Mouse (Mus musculus) lung, adult 2 months (tissue): Measurements from ENCODE around the gene Slco3a1.

Experiments
- CTCF ChIP-seq: fragments of 200-500 bp; IDR thresholded peaks from 2 replicates; pipeline ENCODE4 v1.5.1; 2011; ENCODE audit warnings: mild to moderate bottlenecking, low read length, control low read depth; ENCODE audit not compliant: insufficient read depth
- POLR2A ChIP-seq: fragments of 200-500 bp; IDR thresholded peaks from 2 replicates; pipeline ENCODE4 v1.6.1; 2011; ENCODE audit warnings: low read depth, mild to moderate bottlenecking, control low read depth, low read length, borderline replicate concordance; ENCODE audit errors: extremely low read depth

GRCm38 (mm10) chr7:74528182-74528581 is 26.4 kb downstream of the Slco3a1 start:
- TF ChIP-seq CTCF, result no peak
- no peak for TF ChIP-seq POLR2A
